Mouse (Mus musculus) heart, adult 2 months (tissue): ENCODE measurements around the gene Rxrg.

Experiments used
- CTCF ChIP-seq: fragments of 200-600 bp; IDR thresholded peaks from 2 replicates; pipeline ENCODE4 v1.8.1; 2022; ENCODE audit warnings: antibody characterized with exemption, mild to moderate bottlenecking, moderate library complexity
- EP300 ChIP-seq: fragments of 200-500 bp; IDR thresholded peaks from 2 replicates; pipeline ENCODE4 v1.6.1; 2011; ENCODE audit warnings: low read depth, low read length, control low read depth; ENCODE audit not compliant: insufficient read depth
- POLR2A ChIP-seq: fragments of 200-500 bp; IDR thresholded peaks from 2 replicates; pipeline ENCODE4 v1.6.1; 2011; ENCODE audit warnings: mild to moderate bottlenecking, low read depth, low read length, control low read depth; ENCODE audit not compliant: insufficient read depth

- TF ChIP-seq CTCF (no peak), POLR2A (no peak), EP300 (no peak)
Observed at GRCm38 (mm10) chr1:167659065-167659464, 60.9 kb downstream of the Rxrg start.
